Mouse (Mus musculus) left cerebral cortex, adult 8-10 months (tissue): ENCODE data around the gene Irf3. TPM values are rescaled to one million over a fixed set of nuclear protein-coding genes. Genes with fewer than 3 reads are reported as not detected.
A peak's percentile ranks its signal among the peaks of the same experiment; 100 is the strongest.

Experiments used
- DNase-seq, 2 experiments: peaks; one replicate each; pipeline ENCODE4 v3.0.0; 2022; ENCODE audit warnings: low spot score in 2 of 2
- total RNA-seq, 4 experiments: library from RNA; stranded (reverse); gene quantifications; 2 replicates each; pipeline ENCODE4 v1.2.4; 2022

Irf3 gene
- 10 to 100 TPM; 23.6 to 42.1 (median 32.8) TPM for total RNA-seq

GRCm38 (mm10) chr7:44997231-44997939 lies at the start of gene Irf3:
Irf3 (plus strand) TSS chr7:44997648.
- peak; percentile 92 to 96 for DNase-seq

DNA sequence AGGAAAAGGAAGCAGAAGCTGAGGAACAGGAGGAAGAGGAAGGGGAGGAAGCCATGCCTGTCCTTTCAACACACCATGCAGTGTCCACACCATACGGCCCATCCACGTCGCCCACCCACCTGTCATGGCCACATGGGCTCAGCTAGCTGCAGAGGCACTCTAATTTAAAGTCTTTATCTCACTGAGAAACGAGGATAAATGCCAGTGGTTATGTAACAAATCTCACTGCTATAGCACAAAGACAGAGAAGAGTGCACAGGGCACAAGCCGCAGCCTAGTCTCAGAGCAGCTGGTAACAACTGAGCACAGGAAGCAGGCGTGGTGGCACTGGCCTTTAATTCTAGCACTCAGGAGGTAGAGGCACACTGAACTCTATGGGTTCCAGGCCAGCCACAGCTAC lies 47.5 kb upstream of the Irf3 start:
- no peak for DNase-seq

GRCm38 (mm10) chr7:44951960-44952359 lies 45.5 kb upstream of the Irf3 start:
- DNase-seq: no peak

- DNase-seq: peak in 1 of 2 experiments; percentile 89
These were observed 44.7 kb upstream of the Irf3 start for GRCm38 (mm10) chr7:44952611-44953306.

DNA sequence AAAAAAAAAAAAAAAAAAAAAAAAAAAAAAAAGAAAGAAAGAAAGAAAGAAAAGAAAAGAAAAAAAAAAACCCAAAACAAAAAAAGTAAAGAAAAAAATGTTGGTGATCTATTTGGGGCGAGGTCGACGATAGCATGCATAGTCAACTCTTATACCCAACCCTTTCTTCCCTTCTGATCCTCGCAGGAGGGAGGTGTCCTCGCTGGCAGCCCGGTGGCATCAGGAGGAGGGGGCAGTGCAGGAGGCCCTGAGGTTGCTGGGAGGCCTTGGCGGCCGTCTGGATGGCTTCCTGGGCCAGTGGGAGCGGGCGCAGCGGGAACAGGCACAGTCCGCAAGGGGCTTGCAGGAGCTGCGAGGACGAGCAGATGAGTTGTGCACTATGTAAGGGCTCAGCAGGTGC lies 43.9 kb upstream of the Irf3 start:
- DNase-seq: no peak

GRCm38 (mm10) chr7:44954091-44954885 lies 43.2 kb upstream of the Irf3 start:
- no peak for DNase-seq

- DNase-seq: no peak
These were observed 41.8 kb upstream of the Irf3 start for GRCm38 (mm10) chr7:44955628-44956027.

- no peak for DNase-seq
These were observed 41.2 kb upstream of the Irf3 start for GRCm38 (mm10) chr7:44956266-44956665.

- DNase-seq: no peak
These were observed 40.1 kb upstream of the Irf3 start for GRCm38 (mm10) chr7:44957183-44957835.

DNA sequence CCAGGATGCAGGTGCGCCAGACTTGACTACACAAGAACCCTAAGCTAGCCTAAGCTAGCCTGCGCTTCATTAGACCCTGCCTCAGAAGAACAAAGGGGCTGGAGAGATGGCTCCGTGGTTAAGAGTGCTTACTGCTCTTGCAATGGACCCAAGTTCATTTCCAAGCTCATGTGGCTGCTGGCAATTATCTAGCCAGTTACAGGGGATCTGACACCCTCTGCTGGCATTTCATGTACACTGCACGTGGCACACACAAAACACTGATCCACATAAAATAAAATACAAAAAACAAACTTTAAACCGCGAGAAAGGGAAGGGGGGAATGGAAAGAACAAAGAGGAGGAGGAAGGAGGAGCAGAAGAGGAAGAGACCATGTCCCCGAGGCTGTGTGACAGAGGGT lies 39.2 kb upstream of the Irf3 start:
- DNase-seq: peak in 1 of 2 experiments; percentile 11

DNA sequence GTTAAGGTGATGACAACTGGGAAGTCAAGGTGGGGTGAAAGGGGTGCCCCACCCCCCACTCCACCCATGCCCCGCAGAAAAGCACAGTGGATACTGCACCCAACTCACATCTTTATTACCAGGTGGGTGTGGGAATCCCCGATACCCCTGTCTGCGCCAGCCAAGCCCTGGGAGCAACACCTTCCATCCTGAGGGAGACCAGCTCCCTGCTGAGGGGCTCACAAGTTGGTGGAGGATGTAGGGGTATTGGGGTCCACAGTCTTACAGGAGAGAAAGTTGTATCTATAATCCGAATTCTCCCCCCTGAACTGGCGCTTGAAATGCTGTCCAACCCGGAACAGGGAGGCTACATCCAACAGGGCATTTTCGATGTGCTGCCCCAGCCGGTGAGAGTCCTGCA lies 38.2 kb upstream of the Irf3 start:
- no peak for DNase-seq

- DNase-seq: no peak
These were observed 37.5 kb upstream of the Irf3 start for GRCm38 (mm10) chr7:44959874-44960511.

DNA sequence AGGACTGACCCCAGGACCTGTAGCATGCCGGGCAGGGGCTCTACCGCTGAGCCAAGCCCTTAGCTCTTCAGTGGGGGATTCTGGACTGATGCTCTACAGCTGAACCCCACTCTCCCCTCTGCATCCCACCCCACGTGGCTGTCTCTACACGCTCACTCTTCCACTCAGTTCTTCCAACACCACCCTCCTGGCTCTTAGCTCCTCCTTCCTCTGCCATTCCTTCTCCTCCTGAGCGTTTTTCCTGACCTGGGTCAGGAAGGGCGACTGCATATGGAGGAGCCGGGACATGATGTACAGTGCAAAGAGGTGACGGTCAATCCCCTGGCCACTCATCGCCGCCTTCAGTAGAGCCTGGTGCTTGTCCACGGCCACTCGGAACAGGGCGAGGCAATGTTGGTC lies 36.9 kb upstream of the Irf3 start:
- no peak for DNase-seq

- DNase-seq: no peak
These were observed 35.1 kb upstream of the Irf3 start for GRCm38 (mm10) chr7:44962337-44962736.

DNA sequence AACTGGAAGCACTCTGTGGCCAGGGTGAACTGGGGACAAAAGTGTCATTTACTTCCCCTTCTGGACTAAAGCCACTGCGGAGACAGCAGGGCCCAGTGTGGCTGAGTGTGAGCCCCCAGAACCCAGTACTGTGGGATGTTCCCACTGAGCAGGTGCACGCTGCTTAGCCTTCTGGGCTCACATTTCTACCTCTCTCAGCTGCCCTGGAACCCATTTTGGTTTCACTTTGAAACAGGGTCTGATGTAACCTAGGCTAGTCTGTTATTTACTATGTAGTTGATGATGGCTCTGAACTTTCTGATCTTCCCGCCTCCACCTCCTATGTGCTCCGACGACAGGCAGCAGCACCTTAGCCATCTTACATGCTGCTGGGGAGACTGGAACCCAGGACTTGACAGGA lies 34.6 kb upstream of the Irf3 start:
- DNase-seq: no peak

GRCm38 (mm10) chr7:44964990-44965389 lies 32.5 kb upstream of the Irf3 start:
- no peak for DNase-seq

GRCm38 (mm10) chr7:44965975-44966374 lies 31.5 kb upstream of the Irf3 start:
- no peak for DNase-seq

GRCm38 (mm10) chr7:44966638-44967037 lies 30.8 kb upstream of the Irf3 start:
- DNase-seq: no peak

DNA sequence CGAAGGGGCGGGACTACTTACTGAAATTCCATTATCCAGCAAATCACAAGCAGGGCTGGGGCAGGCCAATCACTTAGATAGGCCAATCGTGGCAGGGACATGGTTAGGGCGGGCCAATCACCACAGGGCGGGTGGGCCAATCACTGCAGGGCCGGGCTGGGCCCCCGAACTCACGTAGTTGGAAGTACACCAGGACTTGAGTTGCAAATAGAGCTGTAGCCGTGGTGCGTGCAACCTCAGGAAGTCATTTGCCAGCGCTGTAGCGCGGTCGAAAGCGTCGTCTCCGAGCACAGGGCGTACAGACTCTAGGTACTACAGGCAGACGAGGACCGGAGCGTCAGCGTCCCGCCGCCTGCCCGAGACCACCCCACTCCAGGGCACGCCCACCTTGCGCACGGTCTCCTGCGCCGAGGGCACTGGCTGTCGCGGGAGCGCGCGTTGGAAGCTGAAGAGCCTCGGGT lies 27.2 kb upstream of the Irf3 start:
- DNase-seq: peak in 1 of 2 experiments; percentile 83

GRCm38 (mm10) chr7:44971142-44971541 lies 26.3 kb upstream of the Irf3 start:
- no peak for DNase-seq
